Mouse (Mus musculus) heart, embryonic 10.5 days (tissue): Measurements from ENCODE around the gene Mgam. TPM values are rescaled to one million over a fixed set of nuclear protein-coding genes. Genes with fewer than 3 reads are reported as not detected.
"Not testable (repeated sequence)": the region's sequence is repeated elsewhere in the genome, so short reads cannot be mapped to it uniquely, and the experiment has no call there.

ENCODE experiments used
- DNase-seq: peaks from one replicate; pipeline ENCODE4 v3.0.0-alpha.2; 2017; ENCODE audit warnings: low spot score
- H3K27ac ChIP-seq: fragments of 300-500 bp; sonication (generic); 2 replicates; pipeline ENCODE4 v1.5.1; 2016; ENCODE audit warnings: mild to moderate bottlenecking
- H3K27me3 ChIP-seq: fragments of 300-500 bp; sonication (generic); 2 replicates; pipeline ENCODE4 v1.6.1; 2016; ENCODE audit warnings: mild to moderate bottlenecking; ENCODE audit not compliant: poor library complexity, insufficient read depth, severe bottlenecking
- H3K36me3 ChIP-seq: fragments of 300-500 bp; sonication (generic); 2 replicates; pipeline ENCODE4 v1.6.1; 2016; ENCODE audit warnings: mild to moderate bottlenecking, moderate library complexity
- H3K4me1 ChIP-seq: fragments of 300-500 bp; sonication (generic); 2 replicates; pipeline ENCODE4 v1.6.1; 2016; ENCODE audit warnings: mild to moderate bottlenecking
- H3K4me3 ChIP-seq: fragments of 300-500 bp; sonication (generic); 2 replicates; pipeline ENCODE4 v1.5.1; 2016; ENCODE audit warnings: mild to moderate bottlenecking, moderate library complexity
- H3K9me3 ChIP-seq: fragments of 300-500 bp; sonication (generic); 2 replicates; pipeline ENCODE4 v1.6.1; 2016; ENCODE audit warnings: mild to moderate bottlenecking, moderate library complexity
- WGBS: fragments of 180-500 bp; shearing (Covaris S2); methylation state at CpG from one replicate; pipeline ENCODE4 v1.1.7; 2016; 5-methylcytosine and 5-hydroxymethylcytosine counted together
- polyA plus RNA-seq: library from polyadenylated mRNA; unstranded; fragments of >200 nt; fragmentation: Nextera tagmentation; extraction: Ambion mirVana; gene quantifications from 2 replicates; pipeline ENCODE4 v1.2.1, GENCODE M21; 2016

Mgam gene
- polyA plus RNA-seq = 0.02 and 0.24 TPM in 2 replicates

GRCm38 (mm10) chr6:40628406-40629000, at the start of gene Mgam:
Gene Mgam (plus strand): TSS chr6:40628831.
- no peak for DNase-seq
- 81% methylated on average over 8 of the region's 8 CpGs for WGBS
- Histone ChIP-seq H3K27ac (no peak within 1 kb of the TSS), H3K9me3 (no peaks in the 10 kb centered on the region), H3K4me1 (no peaks in the 10 kb centered on the region), H3K4me3 (no peak within 1 kb of the TSS), H3K36me3 (no peaks in the 10 kb centered on the region), H3K27me3 (no peaks in the 10 kb centered on the region)

- 77% methylated on average over 6 of the region's 6 CpGs for WGBS
Observed at GRCm38 (mm10) chr6:40584336-40584735, 44.3 kb upstream of the Mgam start.

GRCm38 (mm10) chr6:40585645-40586044, 43.0 kb upstream of the Mgam start, which contains the start of gene Clec5a:
Gene Clec5a (minus strand): TSS chr6:40585821.
- Histone ChIP-seq H3K27ac (no peak within 1 kb of the TSS), H3K36me3 (no peaks in the 10 kb centered on the region), H3K9me3 (no peaks in the 10 kb centered on the region), H3K4me1 (no peaks in the 10 kb centered on the region), H3K27me3 (no peaks in the 10 kb centered on the region), H3K4me3 (no peak within 1 kb of the TSS)
- WGBS = 64% methylated on average over 5 of the region's 5 CpGs
- no peak for DNase-seq

More at GRCm38 (mm10) chr6:40584336-40584735, 44.3 kb upstream of the Mgam start:
- H3K27me3 ChIP-seq = no peaks in the 10 kb centered on the region
- H3K27ac ChIP-seq = no peak overlapping the region
- DNase-seq = no peak
- H3K4me1 ChIP-seq = no peaks in the 10 kb centered on the region
- H3K9me3 ChIP-seq = no peaks in the 10 kb centered on the region
- no peak overlapping the region for H3K4me3 ChIP-seq
- H3K36me3 ChIP-seq = no peaks in the 10 kb centered on the region

GRCm38 (mm10) chr6:40588346-40588745, 40.3 kb upstream of the Mgam start:
- Histone ChIP-seq H3K27me3 (no peaks in the 10 kb centered on the region), H3K4me1 (no peaks in the 10 kb centered on the region), H3K36me3 (no peaks in the 10 kb centered on the region), H3K4me3 (no peak overlapping the region), H3K9me3 (no peaks in the 10 kb centered on the region), H3K27ac (no peak overlapping the region)
- WGBS = 86% methylated on average over 2 of the region's 2 CpGs
- DNase-seq = no peak

- no peaks in the 10 kb centered on the region for H3K4me1 ChIP-seq
- H3K27me3 ChIP-seq = no peaks in the 10 kb centered on the region
- H3K27ac ChIP-seq = no peak overlapping the region
- 76% methylated on average over 3 of the region's 3 CpGs for WGBS
- no peaks in the 10 kb centered on the region for H3K36me3 ChIP-seq
- no peak for DNase-seq
- H3K4me3 ChIP-seq = no peak overlapping the region
- H3K9me3 ChIP-seq = no peaks in the 10 kb centered on the region
Observed at GRCm38 (mm10) chr6:40594804-40595550, 33.7 kb upstream of the Mgam start.

GRCm38 (mm10) chr6:40598546-40598945, 30.1 kb upstream of the Mgam start:
- H3K9me3 ChIP-seq, H3K27ac ChIP-seq, H3K36me3 ChIP-seq, H3K4me3 ChIP-seq, DNase-seq, H3K4me1 ChIP-seq, H3K27me3 ChIP-seq: not testable (repeated sequence)
- 29% methylated on average over 4 of the region's 4 CpGs for whole genome bisulfite sequencing

- Histone ChIP-seq H3K27me3 (no peaks in the 10 kb centered on the region), H3K36me3 (no peaks in the 10 kb centered on the region), H3K4me3 (no peak overlapping the region), H3K27ac (no peak overlapping the region), H3K4me1 (no peaks in the 10 kb centered on the region), H3K9me3 (no peaks in the 10 kb centered on the region)
- no peak for DNase-seq
Observed at GRCm38 (mm10) chr6:40607431-40607830, 21.2 kb upstream of the Mgam start.

GRCm38 (mm10) chr6:40610244-40610643, 18.4 kb upstream of the Mgam start:
- WGBS = 85% methylated on average over 8 of the region's 8 CpGs
- Histone ChIP-seq H3K4me3 (no peak overlapping the region), H3K36me3 (no peaks in the 10 kb centered on the region), H3K9me3 (no peaks in the 10 kb centered on the region), H3K4me1 (no peaks in the 10 kb centered on the region), H3K27ac (no peak overlapping the region), H3K27me3 (no peaks in the 10 kb centered on the region)
- no peak for DNase-seq

- Histone ChIP-seq H3K4me3 (no peak within 1 kb of the TSS), H3K9me3 (no peaks in the 10 kb centered on the region), H3K27ac (no peak within 1 kb of the TSS), H3K27me3 (no peaks in the 10 kb centered on the region), H3K36me3 (no peaks in the 10 kb centered on the region), H3K4me1 (no peaks in the 10 kb centered on the region)
- no peak for DNase-seq
- 79% methylated on average over 4 of the region's 4 CpGs for WGBS
Observed at GRCm38 (mm10) chr6:40613260-40613852, 15.3 kb upstream of the Mgam start, which contains the start of gene Tas2r138. Gene Tas2r138 (minus strand): TSS chr6:40613310.

- Histone ChIP-seq H3K9me3 (no peaks in the 10 kb centered on the region), H3K36me3 (no peaks in the 10 kb centered on the region), H3K27me3 (no peaks in the 10 kb centered on the region), H3K27ac (no peak overlapping the region), H3K4me3 (no peak overlapping the region), H3K4me1 (no peaks in the 10 kb centered on the region)
- DNase-seq = peak; percentile 77
- 15% methylated on average over 2 of the region's 2 CpGs for WGBS
Observed at GRCm38 (mm10) chr6:40617965-40618364, 10.7 kb upstream of the Mgam start.

GRCm38 (mm10) chr6:40626111-40626510, 2.5 kb upstream of the Mgam start:
- WGBS = 38% methylated on average over 1 of the region's 1 CpGs
- H3K9me3 ChIP-seq = no peaks in the 10 kb centered on the region
- H3K36me3 ChIP-seq = no peaks in the 10 kb centered on the region
- H3K4me1 ChIP-seq = no peaks in the 10 kb centered on the region
- no peak overlapping the region for H3K27ac ChIP-seq
- no peak for DNase-seq
- no peaks in the 10 kb centered on the region for H3K27me3 ChIP-seq
- H3K4me3 ChIP-seq = no peak overlapping the region

- H3K36me3 ChIP-seq = no peaks in the 10 kb centered on the region
- WGBS = 79% methylated on average over 1 of the region's 1 CpGs
- no peaks in the 10 kb centered on the region for H3K9me3 ChIP-seq
- no peak for DNase-seq
- H3K27me3 ChIP-seq = no peaks in the 10 kb centered on the region
- H3K27ac ChIP-seq = no peak overlapping the region
- H3K4me1 ChIP-seq = no peaks in the 10 kb centered on the region
- no peak overlapping the region for H3K4me3 ChIP-seq
Observed at GRCm38 (mm10) chr6:40634640-40635071, 6.0 kb downstream of the Mgam start.

GRCm38 (mm10) chr6:40635559-40635958, 6.9 kb downstream of the Mgam start:
- Histone ChIP-seq H3K27ac (no peak overlapping the region), H3K36me3 (no peaks in the 10 kb centered on the region), H3K4me1 (no peaks in the 10 kb centered on the region), H3K9me3 (no peaks in the 10 kb centered on the region), H3K27me3 (no peaks in the 10 kb centered on the region), H3K4me3 (no peak overlapping the region)
- WGBS = 75% methylated on average over 6 of the region's 6 CpGs
- DNase-seq = no peak
